Mouse (Mus musculus) layer of hippocampus, postnatal 10 days (tissue): ENCODE data around the gene Wdr18. TPM values are rescaled to one million over a fixed set of nuclear protein-coding genes. Genes with fewer than 3 reads are reported as not detected.
"Not testable (repeated sequence)": the region's sequence is repeated elsewhere in the genome, so short reads cannot be mapped to it uniquely, and the experiment has no call there.

Experiments used
- DNase-seq, 2 experiments: peaks; one replicate each; pipeline ENCODE4 v3.0.0; 2021; ENCODE audit warnings: low spot score in 2 of 2
- total RNA-seq, 2 experiments: library from RNA; stranded (reverse); gene quantifications; 2 replicates each; pipeline ENCODE4 v1.2.3; 2021

Gene Wdr18
- total RNA-seq, 2 experiments from 2014 or later, result 41.8 to 46.5 TPM

DNA sequence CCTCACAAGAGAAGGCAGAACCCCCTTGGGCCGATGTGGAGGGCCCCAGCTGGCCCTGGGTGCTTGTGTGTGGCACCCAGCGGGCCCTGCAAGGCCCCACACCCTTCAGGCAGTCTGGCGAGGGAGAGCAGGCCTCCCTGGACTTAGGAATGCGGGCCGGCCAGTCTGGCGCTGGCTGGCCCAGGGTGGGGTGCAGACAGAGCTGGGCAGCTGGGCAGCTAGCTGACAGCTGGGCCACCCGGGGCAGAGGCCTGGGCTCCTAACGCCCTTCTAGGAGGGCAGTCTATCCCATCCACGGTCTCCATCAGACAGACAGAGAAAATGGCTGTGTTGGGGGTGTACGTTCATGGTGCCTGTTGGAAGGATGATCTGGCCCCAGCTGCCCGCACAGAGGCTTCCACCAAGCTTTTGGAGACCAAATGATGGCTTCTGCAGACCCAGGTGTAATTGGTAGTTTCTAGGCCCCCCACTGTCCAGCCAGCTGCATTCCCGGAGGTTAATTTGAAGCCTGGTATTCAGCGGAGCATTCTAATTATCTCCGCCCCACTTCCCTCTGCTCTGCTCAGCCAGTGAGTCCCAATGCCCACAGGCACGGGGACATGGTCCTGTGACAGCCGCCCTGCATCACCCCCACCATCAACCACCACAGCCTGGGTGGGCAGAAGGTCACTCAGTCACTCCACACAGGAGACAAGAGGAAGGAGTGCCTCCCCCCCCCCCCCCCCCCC is 14.3 kb upstream of the Wdr18 start:
- DNase-seq, result no peak

DNA sequence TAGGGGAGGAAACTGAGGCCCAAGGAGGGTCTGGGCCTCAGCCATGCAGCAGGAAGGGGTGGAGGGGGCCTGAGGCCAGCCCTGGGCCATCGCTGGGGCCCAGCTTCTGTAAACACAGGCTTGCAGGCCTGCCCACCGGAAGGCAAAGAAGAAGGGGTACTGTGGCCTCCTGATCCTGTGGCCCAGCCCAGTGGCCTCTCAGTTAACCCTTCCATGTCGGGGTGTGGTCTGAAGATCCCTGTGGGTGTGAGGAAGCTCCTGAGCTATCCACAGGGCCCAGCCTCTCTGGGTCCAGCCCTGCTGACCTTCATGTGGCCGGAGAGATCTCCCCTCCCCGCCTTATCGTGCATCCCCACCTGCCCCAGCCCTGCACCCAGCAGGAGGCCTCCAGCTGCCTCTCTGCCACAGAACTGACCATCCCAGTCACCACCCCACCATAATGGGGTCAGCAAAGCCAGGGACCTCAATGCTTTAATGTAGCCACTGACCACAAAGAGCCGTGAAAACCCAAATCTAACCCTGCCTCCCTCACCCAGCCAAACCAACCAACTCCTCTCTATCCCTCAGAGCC is 13.1 kb upstream of the Wdr18 start:
- no peak for DNase-seq

DNA sequence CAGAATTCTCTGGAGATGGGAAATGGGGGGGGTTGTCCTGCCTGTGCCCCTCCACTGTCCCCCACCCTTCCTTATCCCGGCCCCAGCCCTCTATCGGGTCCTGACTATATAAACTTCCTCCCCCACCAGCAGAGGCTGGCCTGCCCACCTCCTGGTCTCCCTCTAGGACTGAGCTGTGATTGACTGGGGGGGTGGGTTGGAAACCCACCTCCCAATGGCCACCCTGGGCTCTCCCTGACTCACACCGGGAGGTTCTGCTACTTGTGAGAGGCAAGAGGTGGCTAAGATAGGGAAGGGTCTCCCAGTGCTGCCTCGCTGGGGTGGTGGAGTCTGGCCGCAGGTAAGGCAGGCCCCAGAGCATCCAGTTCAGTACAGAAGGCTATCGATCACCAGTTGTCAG is 12.4 kb upstream of the Wdr18 start:
- DNase-seq, result no peak

DNA sequence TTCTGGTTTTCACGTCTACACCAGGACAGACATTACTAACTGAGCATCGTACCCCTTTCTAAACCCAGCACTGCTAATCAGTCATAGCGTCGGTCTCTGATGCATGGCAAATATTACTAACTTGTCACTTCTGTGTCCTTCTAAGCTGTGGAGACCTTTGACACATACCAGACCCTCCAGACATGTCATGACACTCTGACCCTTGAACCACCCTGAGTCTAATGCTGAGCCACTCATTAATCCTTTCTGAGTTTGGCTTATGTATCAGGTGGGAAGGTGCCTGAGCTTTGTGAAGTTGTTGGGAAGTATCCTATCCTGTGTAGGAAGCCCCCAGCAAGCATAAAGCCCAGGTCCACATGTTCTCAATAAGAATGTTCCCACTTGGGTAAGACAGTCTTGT is 10.1 kb upstream of the Wdr18 start:
- DNase-seq, result no peak

DNA sequence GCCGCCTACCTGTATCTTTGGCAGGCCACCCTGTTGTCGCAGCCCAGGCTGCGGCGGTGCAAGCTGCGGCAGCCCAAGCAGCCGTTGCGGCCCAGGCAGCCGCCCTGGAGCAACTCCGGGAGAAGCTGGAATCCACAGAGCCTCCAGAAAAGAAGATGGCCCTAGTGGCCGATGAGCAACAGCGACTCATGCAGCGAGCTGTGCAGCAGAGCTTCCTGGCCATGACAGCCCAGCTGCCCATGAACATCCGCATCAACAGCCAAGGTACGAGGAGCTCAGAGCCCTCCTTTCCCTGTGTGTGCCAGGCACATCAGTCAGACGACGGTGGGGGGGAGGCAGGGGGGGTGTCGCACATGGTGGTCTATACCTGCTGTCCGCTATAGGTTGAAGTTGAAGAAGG is 9.3 kb upstream of the Wdr18 start:
- no peak for DNase-seq

DNA sequence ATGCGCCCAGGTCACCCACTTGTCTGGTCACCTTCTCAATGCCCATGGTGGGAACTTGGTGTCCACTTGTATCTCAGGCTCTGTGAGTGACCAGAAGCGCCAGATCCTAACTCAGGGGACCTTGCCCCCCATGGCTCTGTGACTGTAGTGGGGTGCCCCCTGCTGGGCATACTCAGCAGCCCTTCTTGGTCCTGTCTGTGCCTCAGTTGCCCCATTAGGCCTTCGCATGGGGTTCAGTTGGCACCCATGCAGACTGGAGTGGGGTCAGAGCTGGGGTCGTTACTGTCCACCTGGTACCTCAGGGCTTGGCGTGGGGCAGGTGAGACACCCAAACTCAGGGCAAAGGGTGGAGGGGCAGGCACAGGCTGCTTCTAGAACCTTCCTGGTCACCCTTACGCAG is 6.0 kb upstream of the Wdr18 start:
- peak in 1 of 2 experiments; percentile 59 for DNase-seq

DNA sequence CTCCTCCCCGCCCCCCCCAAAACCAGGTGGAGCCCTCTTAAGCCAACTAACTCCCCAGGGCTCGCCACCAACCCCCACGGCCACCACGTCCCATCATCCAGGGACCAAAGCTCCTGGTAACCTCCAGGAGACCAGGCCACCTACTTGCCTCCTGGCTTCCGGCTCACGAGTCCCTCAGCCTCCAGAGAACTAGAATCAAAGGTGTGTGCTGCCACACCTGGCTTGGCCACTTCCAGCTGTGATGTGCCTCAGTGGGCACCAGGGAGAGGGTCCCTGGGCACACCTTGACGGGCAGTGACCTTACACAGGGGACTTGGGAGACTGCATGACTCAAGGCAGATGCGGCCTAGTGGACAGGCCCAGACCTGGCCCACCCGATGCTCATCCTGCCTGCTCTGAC is 4.3 kb upstream of the Wdr18 start:
- no peak for DNase-seq

DNA sequence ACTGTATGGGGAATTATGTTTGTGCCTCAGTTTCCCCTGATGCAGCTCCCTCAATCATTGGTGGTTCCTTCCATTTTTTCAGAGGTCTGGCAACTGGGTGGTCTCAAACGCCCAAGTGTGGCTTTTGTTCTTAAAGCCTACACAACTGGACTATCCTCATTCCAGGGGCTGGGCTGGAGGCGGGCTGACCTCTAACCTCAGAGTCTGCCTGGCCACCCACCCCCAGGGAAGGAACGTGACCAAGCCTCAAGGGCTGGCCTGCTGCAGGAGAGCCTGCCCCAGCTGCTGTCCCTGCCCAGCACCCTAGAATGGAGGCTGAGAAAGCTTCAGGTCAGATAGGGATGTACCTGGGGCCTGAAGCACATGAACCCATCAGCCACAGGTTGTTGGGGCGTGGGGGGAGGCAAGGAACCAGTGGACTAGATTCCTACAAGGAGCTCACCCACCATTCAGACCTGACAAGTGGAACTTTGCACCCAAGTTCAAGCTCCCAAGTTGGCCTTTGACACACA is 3.3 kb upstream of the Wdr18 start:
- DNase-seq, result no peak

DNA sequence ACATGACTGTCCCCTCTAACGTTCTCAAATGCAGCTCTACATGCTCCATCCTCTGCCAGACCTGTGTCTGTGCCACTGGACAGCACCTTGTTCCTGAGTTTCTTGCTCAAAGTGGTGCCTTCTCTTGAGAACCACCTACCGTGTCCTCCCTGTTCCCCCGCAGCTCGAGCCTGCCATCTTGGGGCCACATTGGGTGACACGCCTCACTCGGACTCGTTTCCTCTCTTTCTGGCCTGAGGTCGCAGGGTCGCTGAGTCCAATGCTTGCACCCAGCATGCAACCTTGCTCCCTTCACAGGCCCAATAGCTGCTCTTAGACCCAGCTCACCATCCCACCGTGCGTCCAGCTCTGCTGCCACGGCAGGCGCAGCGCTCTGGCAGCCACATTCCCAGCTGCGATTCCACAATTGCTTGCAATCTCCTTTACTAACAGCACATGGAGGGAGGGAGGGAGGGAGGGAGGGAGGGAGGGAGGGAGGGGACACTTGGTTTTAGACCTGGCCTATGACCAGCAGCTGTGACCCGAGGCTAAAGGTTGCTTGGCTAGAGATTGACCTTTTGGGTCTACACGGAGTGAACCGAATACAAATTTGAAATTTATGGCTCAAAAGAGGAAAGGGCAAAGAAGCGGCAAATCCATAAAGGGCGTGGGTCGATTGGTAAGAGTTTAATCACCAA is 1.7 kb upstream of the Wdr18 start:
- DNase-seq, result peak; percentile 81 to 85

DNA sequence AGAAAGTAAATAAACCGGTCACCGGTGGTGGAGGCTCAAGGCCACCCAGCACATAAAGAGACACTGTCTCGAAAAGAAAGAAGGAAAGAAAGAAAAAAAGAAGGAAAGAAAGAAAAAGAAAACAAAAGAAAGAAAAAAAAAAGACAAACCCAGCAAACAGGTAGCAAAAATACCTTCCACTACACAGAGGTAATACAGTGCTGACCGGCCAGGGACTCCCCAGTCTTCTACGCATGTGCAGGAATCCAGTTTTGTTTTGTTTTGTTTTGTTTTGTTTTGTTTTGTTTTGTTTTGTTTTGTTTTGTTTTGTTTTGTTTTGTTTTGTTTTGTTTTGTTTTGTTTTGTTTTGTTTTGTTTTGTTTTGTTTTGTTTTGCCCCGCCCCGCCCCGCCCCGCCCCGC is 540 bp upstream of the Wdr18 start:
- DNase-seq, result not testable (repeated sequence)

DNA sequence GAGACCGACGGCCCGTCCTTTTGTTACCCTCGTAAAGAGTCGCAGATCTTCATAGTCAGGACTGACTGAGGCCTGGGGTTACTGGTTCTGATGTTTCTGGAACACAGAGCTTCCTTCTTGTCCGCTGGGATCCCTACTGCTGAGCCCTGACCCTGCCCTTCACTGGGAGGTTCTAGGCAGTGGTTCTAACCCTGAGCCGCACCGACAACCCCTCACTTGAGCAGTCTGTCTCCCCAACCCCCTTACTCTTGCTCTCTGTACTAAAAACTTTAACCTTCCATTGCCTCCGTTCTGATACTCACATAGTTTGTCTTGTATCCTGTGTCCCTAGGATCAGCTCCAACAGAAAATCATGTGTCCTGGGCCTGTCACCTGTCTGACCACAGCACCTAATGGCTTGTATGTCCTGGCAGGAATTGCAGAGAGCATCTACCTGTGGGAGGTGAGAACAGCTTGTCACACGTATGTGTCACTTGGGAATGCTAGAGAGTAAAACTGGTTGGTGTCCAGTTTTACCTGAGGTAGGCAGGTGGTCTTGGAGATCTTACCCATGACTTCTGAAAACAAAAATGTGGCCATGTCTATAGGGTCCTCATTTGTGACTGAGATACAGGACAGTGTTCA is 831 bp downstream of the Wdr18 start:
- no peak for DNase-seq

DNA sequence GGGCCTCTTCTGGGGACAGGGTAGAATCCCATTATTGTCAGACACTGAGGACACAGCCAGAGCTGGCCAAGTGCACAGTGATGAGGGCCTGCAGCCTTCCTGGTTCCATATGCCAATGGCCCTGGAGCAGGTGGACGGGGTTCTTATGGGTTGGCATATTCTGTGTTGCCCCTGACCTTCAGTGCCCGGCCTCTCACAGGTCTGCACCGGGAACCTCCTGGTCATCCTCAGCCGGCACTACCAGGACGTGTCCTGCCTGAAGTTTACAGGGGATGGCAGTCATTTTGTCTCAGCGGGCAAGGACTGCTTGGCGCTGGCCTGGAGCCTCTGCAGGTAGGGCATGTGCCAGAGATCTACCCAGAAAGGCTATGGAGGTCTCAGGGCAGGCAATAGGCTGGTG is 4.8 kb downstream of the Wdr18 start:
- DNase-seq, result no peak

DNA sequence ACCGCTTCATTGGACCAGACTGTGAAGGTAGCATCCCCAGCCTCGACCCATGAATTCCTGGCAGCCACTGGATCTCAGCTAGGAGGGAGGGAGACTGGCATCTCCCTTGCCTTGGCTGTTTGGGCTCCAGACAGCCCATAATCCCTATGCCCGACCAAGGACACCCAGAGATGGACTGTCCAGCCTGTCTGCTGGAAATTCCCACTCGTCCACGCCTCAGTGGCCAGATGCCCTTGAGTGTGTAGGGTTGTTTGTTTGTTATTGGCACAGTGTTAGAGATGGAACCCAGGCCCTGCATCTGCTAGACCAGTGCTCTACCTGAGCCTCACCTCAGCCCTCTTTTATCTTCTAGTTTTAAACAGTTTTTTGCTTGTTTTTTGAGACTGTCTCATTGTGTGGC is 5.4 kb downstream of the Wdr18 start:
- DNase-seq, result no peak

DNA sequence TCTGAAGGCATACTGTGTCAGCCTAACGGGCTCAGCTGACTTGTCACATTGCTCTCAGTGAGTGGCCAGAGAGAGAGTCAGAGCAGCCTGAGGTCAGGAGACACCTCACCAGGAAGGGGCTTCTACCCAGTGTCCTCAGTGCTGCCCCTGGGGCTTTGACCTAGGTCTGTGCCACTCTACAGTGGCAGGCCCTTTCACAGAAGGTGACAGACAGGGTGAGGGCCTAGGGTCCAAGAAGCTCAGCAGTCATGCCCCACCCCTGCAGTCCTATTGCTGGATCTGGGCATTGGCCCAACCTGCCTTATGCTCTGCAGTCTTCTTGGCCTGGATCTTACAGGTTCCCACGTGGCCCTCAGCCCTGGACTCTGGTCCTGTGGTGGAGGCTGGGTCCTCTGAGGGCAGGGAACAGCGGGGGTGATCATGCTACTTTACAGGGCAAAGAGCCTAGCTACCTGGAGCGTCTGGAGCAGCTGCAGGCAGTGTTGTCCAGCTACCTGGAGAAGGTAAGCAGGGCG is 7.0 kb downstream of the Wdr18 start:
- no peak for DNase-seq

DNA sequence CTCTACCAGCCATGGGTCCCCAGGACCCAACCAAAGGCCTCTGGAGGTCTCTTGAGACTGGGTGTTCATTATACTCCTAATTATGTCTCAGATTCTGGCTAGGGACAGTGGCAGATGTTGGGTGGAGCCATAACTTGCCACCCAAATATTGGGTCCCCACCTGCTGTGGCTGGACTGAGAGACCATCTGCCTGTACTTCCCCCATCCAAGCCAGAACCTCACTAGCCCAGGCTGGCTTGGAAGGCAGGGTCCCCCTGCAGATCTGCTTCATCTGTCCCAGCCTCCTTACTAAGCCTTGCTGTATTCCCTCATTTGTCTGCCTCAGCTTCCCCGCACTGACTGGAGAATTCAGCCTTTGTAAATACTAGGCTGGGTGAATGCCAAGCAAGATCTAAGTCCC is 8.2 kb downstream of the Wdr18 start:
- DNase-seq, result no peak

DNA sequence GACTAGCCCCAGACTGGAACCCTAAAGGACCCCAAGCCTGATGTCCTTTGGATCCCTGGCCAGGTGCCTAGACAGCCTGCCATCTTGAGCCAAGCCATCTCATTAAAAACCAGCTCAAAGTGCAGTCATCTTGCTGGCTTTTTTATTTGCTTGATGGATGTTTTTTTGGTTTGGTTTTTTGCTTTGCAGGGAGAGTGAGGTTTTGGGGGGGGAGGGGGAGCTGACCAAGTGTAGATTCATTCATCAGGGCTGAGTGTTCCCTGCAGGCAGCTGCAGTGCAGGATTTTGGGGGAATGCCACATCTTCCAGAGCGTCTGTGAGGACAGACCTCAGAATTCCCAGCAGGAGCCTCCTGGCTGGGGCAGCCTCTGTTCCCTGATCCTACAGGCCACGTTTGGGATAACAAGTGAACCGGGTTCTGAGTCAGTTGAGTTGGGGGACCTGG is 9.2 kb downstream of the Wdr18 start:
- no peak for DNase-seq

DNA sequence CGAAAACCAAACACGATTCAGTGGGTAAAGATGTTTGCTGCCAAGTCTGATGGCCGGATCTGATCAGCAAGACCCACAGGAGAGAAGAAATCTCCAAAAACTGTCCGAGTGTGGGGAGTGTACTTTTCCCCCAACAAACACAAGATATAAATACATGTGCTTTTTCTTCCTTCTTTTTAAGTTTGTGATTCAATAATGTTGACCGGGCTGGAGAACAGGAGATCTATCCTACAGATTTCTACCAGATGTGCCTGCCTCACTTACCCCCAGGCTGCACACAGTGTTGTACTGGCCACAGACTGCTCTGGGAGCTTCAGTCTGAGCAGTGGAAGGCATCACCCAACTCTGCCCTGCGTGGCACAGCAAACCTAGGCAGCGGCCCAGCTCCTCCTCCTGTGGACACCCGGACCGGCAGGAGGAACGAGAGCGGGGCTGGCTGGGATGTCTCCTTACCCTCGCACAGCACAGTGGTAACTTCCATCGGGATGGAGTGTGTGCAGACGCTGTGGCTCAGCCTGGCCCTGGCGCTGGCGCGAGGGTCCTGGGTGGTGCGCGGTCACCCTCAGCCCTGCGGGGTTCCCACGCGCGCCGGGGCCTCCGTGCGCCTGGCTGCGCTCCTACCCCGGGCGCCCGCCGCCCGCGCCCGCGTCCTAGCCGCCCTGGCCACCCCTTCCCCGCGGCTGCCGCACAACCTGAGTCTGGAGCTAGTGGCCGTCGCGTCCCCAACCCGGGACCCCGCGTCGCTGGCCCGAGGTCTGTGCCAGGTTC is 10.6 kb downstream of the Wdr18 start, which contains the start of gene Grin3b:
Grin3b (plus strand) TSS at position 301 of the 768 bp plus-strand sequence.
- DNase-seq, result no peak

DNA sequence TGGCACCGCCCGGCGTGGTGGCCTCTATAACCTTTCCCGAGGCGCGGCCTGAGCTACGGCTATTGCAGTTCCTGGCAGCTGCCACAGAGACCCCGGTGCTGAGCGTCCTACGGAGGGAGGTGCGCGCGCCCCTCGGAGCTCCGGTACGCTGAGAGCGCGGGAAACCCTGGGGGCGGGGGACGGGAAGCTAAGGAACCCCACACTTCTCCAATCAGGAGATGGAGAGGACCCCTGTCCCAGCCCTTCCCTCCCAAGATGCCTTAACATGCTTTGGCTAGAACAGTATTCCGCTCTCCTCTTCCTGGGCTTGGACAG is 11.2 kb downstream of the Wdr18 start:
- DNase-seq, result no peak

DNA sequence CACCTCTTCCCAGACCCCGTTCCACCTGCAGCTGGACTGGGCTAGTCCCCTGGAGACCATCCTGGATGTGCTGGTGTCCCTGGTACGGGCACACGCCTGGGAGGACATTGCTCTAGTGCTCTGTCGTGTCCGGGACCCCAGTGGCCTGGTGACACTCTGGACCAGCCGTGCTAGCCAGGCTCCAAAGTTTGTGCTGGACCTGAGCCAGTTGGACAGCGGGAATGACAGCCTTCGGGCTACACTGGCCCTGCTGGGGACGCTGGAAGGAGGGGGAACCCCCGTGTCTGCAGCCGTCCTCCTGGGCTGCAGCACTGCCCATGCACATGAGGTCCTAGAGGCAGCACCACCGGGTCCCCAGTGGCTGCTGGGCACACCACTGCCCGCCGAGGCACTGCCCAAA is 12.9 kb downstream of the Wdr18 start:
- no peak for DNase-seq

DNA sequence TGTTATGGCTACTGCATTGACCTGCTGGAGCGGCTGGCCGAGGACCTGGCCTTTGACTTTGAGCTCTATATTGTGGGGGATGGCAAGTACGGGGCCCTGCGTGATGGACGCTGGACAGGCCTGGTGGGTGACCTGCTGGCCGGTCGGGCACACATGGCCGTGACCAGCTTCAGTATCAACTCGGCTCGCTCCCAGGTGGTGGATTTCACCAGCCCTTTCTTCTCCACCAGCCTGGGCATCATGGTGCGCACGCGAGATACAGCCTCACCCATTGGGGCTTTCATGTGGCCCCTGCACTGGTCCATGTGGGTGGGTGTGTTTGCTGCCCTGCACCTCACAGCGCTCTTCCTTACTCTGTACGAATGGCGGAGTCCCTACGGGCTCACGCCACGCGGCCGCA is 14.1 kb downstream of the Wdr18 start:
- DNase-seq, result no peak

DNA sequence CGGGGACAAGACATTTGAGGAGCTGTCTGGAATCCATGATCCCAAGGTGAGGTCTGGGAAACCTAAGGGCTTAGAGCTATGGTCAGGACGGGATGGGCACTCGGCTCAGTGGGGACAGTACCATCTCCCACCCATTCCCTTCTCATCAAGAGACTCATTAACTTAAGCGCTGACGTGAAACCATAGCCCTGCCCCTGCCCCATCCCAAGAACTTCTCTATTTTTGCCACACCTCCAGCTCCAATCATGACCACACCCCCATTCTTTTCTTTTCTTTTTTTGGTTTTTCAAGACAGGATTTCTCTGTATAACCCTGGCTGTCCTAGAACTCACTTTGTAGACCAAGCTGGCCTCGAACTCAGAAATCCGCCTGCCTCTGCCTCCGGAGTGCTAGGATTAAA is 14.7 kb downstream of the Wdr18 start:
- no peak for DNase-seq
